Mouse (Mus musculus): Measurements from ENCODE around the gene Bnc2.

GRCm38 (mm10) chr4:84523651-84524221, 151.3 kb downstream of the Bnc2 start:
- TF ChIP-seq POLR2A (IDR thresholded peaks at IDR 0.05; ENCODE audit: insufficient read depth, low read length): no peak
- TF ChIP-seq CTCF (IDR thresholded peaks at IDR 0.05; ENCODE audit: low read depth, low read length): no peak
- peak; percentile 31; the same call in 1 of the 2 replicates for TF ChIP-seq EP300 (IDR thresholded peaks at IDR 0.05; ENCODE audit: insufficient read depth, low read depth, low read length)
